Mouse (Mus musculus) kidney, adult 18-20 months (tissue): ENCODE measurements around the gene Tmem211.

ENCODE experiments used
- DNase-seq: peaks from one replicate; pipeline ENCODE4 v3.0.0; 2021

The Tmem211 gene

DNA sequence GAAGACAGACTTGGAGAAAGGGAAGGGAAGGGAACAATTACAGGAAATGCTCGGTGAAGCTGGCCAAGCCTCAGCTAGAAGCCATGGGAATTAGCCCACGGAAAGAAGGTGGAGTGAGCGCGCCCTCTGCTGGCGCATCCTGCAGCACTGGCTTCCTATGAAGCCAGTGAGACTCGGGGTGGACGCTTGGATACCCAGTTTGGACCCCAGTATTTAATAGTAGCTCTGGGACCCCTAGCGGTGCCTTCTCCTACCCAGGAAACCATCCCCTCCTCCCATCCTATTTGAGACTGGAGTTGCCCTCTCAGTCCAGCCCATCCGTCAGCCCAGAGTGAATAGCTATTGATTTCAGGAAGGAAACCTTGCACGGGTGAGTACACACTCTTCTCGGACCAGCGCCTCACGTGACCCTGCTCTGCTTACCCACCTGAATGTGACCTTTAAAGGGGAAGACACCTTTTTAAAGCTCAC is at the start of gene Tmem211:
TSS of gene Tmem211 (plus strand) at position 278 of the 471 bp plus-strand sequence.
- peak; percentile 92 for DNase-seq

DNA sequence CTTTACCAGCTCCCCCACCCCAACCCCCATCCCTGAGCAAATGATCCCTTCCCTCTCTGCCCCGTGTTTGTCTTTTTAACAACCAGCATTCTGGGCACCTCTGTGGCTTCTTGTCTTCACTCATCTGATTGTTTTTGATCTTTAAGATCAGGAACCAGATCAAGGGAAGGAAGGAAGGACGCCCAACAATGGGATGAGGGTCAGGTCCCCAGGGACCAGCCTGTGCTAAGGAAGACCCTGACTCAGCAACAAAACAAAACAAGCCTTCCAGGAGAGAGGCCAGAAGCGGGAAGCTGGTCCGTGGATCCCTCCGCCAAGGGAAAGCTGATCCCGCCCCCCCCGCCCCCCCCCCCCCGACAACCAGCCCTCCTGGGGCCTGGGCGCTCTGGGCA is 47.3 kb upstream of the Tmem211 start:
- DNase-seq = no peak

DNA sequence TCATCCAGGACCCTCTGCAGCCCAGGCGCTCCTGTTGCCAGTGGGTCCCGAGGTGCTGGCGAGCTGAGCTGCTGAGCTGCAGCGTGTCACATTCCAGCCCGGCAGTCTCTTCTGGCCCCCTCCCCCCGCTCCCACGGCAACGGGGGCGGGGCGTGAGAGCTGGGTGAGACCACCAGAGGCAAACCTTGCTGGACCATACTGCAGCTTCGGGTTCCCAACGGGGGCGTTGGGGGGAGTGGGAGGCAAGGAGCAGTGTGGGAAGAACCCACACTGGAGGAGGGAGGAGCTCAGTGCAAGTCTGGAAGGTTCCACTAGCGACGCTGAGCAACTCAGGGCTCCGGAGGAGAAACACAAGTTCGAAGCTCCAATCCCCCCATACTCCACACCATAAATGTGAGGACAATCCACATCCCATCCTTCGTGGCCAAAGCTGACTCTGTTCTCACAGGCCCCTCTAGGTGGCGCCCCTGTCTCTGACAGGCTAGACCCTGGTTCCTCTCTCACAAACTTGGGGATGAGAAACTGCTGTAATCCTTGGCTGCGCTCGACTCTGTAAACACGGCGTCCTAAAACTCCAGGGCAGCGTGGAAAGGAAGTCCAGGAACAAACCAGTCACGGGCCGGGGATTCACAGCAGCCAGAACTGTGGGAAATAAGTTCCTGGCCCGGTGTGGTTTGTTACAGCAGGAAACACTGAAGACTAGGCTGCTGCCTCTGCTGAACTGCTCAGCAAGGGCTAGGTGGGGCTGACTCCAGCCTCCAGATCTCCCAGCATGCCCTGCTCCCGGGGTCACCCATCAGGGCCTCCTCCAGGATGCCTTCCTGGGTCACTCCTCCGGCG is 46.6 kb upstream of the Tmem211 start:
- DNase-seq = peak; percentile 91

DNA sequence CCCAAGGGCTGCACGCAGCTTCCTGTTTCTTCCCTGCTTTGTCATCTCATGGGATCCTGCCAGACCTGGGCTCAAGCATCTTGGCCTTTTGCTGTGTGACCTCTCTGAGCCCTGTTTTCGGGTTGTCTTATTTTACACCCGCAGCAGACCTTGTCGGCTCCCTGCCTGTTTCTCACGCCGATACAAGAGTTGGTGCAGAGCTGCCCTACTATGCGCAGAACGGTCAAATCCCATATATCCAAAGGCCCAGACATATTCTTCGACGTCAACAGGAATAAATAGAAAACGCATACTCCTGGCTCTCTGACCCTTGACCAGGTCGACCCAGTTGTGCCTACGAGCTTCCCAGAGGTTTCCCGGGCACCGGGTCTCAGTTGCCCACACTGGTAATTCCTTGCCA is 46.0 kb upstream of the Tmem211 start:
- no peak for DNase-seq

DNA sequence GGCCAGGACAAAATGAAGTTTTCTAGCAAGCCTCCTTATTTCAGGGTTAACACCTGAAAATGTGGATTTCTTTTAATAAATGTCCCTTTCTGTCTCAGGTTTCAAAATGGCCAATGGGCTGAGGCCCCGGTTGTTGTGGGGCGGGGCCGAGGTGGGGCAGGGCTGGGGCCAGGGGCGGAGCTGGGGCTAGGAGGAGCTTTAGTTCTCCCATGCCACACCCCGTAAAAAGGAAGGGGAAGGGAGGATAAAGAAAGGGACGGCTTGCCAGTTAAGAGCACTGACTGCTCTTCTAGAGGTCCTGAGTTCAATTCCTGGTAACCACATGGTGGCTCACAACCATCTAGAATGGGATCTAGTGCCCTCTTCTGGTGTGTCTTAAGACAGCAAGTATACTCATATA is 45.3 kb upstream of the Tmem211 start:
- no peak for DNase-seq

DNA sequence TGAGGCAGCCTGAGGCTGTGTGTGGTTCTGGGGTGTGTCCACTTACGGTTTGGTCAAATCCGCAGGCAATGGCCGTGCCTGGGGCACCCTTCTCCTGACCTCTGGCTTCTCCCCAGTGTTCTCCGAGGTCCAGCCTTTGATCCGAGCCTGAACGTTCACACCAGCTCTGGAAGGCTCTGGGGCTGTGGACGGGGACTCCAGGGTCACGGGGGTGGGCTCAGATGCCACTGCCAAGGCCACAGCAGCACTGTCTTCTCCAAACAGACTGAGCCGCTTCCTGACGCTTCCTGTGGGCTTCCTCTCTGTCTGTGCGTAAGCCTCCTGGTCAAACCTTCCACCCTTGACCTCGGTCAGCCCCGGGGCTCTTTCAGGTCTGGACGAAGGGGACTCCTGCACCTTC is 36.2 kb upstream of the Tmem211 start:
- no peak for DNase-seq

DNA sequence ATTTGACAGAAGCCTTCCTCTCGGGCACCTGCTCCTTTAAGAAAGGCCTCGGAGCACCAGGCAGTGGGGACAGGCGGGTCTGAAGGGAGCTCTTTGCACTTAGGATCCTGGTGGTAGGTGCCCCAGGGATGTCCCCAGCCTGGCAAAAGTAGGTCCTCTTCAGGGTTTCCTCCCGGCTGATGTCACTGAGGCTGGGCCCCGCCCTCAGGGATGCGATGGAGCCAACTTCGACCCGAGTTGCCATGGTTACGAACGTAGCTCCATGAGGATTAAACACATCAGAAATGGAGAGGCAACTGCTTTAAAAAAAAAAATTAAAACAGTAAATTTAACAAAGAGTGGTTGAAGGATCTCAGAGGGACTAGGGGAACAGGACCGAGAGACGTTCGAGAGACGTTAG is 34.8 kb upstream of the Tmem211 start:
- DNase-seq = no peak

DNA sequence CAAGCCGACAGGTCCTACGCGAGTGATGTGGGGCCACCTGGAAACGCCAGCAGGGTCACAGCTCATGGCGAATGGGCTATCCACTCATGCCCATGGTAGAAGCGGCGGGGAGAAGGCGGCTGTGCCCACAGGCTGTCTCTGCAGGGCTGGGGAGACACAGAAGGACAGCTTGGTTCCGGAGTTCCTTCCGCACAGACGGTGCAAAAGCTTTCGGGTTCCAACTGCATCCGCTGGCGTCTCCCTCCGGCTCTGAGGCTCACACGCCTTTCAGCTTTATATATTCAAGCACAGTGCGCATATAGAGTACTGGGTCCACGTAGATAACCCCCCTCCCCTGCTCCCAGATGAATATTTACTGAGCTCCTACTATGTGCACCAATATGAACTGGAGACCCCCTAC is 32.9 kb upstream of the Tmem211 start:
- DNase-seq = no peak

DNA sequence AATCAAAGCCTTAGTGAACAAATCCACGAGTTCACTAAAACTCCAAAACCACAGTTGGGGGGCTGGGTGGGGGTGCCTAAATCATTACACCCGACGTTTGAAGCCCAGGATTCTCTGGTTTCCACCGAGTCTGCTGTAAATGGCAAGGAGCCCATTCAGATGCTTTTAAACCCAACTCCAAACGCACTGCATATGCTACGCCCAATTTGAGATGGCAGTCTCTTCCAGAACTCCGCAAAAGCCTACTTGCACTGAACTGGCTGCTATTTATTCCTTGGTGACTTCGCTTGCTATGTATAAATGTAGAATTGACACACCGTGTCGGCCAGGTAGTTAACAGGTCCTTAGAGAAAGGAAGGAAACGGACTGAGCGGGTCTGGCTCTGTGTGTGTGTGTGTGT is 31.3 kb upstream of the Tmem211 start:
- no peak for DNase-seq

DNA sequence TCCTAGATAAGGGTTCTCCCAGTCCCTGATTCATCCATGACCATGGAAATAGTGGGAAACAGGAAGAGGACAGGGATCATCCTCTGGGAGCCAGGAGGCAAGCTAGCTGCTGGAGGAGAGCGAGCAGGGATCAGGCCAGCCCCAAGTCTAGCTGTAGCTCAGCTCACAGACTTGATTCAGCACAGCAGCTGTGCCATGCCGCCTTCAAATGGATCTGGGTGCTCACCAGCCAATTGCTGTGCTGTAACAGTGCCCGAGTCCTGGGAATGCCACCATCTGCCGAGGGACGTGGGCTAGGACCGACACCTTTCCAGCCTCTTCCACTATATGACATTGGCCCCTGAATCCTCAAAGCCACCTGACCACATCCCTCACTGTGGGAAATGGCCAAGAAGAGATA is 30.8 kb upstream of the Tmem211 start:
- DNase-seq = no peak

DNA sequence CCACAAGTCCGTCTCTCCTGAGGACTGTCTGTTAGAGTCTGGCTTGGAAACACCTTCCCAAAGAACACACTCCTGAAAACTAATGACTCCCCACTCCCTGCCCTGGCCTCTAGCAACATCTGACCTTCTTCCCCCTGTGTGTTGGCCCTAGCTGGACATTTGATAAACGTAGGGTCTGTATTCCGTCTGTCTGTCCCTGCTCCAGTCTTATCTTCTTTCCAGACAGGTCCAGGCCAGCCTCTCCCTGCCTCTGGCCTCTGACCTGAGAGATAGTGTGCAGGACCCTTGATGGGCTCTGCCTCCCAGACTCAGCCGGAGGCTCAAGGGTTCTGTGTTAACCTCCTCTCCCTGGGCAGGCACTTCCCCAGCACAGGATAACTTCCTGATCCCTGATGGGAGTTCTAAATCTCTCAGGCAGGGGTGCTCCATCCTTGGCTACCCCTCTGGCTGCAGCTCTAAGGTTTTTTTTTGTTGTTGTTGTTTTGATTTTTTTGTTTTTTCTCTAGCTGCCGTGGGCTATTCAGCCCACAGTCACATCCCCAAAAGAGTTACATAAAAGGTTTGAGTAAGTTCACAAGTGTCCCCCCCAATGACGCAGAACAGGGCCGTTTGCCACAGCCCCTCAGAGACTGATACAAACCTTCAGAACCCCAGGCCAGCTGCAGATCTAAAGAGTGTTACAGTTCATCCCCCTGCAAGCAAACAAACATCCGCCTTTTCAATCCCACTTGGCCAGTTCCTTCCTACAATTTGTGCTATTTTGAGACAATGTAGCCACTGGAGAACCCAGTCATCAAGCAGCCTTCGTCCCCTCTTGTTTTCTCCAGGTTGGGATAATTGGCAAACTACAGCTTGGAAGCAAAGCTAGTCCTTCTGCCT is 29.6 kb upstream of the Tmem211 start:
- DNase-seq = no peak

DNA sequence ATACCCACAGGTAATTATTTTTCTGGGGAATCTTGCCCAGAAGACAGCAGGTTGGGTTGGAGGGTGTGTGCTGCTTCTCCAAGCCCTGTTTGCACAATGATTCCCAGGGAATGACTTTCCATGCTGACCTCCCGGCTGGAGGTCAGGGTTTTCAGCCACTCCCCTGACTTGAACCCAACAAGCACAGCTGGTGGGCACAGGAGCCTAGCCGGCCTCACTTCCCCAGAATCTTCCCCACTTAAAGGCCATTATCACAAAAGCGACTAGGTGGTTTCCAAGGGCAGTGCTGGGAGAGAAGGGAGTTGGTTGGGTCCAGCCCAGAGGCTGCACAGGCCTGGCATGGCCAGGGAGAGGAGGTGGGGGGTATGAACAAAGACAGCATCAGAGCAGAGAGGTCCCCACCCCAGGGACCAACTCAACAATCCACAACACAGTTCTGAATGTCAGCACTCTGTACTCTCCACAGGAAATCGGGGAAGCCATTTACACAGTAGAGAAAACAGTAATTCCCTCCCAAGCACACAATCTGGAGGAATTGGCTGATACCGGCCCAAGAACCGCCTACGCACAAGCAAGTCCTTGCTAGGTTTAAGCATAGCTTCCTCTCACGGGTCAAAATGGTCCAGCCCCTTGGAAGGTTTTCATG is 27.5 kb upstream of the Tmem211 start:
- DNase-seq = no peak

DNA sequence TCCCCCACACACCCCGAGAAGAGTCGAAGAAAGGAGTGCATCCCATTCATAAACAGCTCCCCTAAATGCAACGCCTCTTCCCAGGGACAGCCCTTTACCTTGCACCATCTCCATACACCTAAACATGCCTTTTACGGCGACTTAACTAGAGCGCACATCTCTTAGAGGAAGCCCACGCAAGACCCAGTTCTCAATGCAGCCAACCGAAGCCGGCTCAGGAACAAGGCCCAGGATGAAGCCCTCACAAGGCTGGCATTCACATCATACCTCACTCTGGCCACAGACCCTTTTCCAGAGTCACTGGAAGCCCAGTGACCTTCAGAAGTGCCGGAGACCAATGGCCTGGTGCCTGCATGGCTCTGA is 27.0 kb upstream of the Tmem211 start:
- DNase-seq = no peak

DNA sequence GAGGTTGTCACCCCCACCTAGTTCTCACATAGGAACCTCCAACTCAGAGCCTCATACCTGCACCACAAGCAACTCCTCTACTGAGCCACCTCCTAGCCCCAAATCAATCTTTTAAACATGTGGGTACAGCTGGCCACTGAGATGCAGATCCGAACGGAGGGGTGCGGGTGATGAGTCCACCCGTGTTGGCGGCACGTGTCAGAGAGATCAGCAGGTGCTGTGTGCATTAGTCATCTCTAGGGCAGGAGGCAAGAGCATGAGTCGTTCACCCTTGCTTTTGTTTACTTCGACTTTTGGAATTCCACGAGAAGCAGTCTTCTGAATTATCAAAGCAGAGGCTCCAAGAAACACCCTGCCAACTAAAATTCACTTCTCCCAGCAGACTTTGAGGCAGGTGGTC is 22.5 kb upstream of the Tmem211 start:
- no peak for DNase-seq

DNA sequence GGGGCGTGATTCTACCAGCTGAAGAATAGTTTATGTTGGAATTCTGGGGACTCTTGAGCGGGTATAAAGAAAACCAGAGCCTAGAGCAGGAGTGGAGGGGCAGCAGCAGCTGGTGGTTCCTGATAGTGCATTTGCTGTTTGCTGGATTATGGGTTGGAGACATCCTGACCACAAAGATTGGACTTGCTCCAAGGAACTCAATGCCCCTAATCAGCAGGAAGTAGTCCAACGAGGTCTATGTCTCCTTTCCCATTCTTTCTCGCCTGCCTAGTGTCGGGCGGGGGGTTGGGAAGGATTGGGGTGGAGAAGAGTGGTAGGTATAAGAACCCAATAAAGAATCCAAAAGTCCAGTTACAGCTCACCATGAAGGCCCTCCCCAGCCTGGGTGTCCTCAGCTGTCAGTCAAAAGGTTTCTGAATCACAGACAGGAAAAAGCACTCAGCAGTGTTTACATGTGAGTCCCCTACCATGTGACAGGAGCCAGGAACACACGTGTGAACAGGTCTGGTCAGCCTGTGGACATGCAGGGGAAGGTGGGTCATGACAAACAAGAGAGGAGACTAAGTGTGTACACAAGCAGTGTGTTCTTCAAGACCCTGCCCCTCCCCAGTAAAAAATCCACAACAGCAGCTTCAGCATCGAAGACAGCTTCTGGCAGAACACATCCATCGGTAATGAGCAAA is 19.9 kb upstream of the Tmem211 start:
- DNase-seq = no peak

DNA sequence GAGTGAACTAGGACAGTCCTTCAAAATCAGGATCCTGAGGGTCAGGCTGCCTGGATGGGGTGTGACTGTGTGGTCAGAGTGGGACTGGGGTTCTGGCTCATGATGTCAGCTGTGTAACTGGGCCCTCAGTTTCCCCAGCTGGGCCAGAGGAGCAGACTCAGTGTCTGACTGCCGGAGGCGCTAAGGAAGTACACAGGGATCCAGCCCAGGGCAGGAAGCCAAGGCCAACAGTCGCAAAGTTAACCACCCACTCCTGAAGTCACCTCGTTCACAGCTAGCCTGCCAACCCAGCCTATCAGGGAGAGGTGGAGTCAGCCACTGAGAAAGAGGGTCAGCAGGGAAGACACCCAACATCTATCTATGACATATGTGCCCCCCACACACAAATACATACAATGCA is 18.7 kb upstream of the Tmem211 start:
- DNase-seq = peak; percentile 74

DNA sequence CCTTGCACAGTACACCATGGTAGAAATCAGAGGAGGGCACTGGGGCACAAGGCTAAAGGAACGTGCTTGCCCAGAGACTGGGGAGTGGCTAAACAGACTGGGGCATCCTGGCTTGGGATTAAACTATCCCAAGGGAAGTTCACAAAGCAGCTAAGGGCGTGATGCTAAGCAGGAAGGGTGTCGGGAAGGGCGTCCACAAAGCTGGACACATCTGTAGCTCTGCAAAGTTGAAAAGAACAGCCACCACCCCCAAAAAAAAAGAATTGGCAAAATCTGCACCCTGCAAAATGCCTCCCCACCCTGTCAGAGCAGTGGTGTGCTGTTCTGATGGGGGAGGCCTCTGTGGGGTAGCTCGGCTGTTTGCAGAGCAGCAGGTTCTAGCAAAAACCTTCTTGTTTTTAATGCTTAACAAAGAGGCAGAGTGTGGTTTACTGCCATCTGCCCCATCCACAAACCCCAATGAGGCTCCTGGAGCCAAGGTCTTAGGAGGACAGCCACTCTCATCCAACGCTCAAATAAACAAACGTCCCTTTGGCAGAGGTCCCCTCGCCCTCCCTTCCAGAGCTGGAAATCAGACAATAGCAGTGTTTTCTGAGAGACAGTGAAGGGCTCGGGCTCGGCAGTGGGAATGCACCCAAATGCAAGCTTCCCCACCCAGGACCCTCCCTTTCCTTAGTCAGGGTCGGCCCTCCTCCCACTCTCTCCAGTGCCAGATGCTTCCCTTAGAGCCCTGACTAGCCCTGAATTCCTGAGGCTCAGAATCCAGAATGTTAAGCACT is 17.9 kb upstream of the Tmem211 start:
- DNase-seq = peak; percentile 50

DNA sequence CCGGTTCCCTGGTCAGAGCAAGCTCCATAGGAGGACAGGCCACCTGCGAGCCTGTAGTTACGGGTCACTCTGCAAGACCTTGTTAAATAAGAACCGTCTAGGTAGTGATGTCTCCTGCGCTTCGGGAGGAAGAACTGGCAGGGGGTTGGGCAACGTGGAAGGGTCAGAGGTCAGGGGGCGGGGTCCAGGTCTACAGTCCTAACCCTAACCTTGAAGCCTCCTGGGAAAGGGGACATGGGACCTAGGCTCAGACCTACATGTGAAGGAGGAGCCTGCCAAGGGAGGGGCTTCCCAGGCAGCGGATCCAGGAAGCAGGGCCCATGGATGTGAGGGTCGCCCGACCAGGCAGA is 17.3 kb upstream of the Tmem211 start:
- DNase-seq = no peak

DNA sequence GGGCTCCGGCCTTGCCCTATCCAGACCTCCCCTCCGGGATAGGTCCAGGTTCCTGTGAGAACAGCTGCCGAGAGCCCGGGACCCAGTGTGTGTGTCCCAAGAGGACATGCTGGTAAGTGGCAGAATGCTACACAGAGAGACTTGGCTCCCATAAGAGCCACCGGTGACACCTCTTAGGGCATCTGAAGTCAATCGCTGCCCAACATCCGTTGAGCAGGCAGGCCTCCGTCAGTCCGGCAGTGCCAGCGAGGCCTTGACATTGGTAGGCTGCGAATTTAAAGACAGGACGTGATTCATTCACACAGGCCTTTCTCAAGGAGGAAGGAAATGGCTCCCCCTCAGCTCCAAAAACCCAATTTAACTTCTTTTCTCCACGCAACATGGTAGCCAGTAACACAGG is 16.8 kb upstream of the Tmem211 start:
- DNase-seq = no peak

DNA sequence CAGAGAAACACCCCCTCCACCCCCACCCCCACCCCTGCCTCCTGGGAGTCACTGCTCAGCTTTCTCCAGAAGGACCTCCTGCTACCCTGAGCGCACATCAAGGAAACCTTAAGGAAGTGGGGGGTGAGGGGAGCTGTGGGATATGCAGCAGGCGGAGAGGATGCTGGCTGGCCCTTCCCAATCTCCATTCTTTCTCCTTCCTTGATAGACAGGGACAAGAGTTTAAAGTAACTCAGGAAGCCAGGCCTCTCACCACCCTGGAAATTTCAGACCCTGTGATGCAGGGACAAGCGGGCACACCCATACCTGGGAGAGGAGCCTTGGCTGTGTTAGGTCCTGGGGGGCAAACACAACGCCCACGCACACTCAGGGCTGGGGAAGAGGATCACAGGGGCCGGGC is 16.4 kb upstream of the Tmem211 start:
- DNase-seq = no peak

DNA sequence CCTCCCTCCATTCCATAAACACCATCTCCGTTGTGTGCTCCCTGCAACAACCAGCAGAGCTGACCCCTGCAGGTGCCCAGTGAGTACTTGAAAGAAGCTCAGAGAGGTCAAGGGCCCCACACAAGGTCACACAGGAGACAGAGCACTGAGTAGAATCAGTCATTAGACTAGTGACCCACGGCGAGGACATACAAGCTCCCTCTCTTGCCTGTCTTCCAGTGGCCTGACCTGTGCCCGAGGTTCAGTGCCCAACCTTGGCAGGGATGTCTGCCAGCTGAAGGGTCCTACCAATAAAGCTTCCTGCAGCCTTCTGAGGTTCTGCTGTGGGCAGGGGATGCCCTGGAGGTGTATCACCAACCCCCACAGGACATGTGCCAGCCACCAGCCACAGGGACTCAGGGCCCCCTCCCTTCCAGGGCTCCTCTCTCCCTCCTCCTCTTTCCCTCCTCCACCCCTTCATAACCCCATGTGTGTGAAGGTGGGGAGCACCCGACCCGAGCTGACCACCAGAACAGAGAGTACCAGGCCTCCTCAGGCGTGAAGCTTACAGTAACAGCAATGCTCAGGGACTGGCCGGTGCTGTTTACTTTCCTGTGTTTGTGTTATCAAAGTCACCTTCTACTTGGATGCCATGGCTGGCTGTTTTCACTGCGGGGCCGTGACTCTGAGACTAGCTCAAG is 14.4 kb upstream of the Tmem211 start:
- DNase-seq = peak; percentile 45

DNA sequence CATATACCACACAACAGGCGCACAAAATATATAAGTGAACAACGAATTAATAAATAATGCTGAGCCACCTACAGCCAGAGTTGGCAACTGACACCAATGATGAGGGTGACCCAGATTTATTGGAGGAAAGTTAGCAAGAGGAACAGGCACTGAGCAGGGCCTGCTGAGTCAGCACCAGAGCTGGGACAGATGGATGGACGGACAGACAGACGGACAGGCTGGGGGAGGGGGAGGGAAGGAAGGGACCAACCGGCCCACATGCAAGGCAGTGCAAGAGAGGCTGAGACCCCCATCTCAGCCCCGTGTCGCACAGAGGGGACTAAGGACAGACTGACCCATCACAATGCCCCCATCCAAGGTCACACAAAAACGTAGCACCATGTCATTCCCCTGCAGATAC is 12.7 kb upstream of the Tmem211 start:
- DNase-seq = no peak
